Mouse (Mus musculus) thymus, adult 2 months (tissue): ENCODE data around the gene Slitrk4. TPM values are rescaled to one million over a fixed set of nuclear protein-coding genes. Genes with fewer than 3 reads are reported as not detected.

Source experiments
- DNase-seq: peaks from one replicate; pipeline ENCODE4 v3.0.0; 2021
- H3K27ac ChIP-seq: fragments of 200-500 bp; 2 replicates; pipeline ENCODE4 v1.5.1; 2012; ENCODE audit warnings: low read length, control low read depth; ENCODE audit not compliant: control insufficient read depth, insufficient read depth
- H3K27me3 ChIP-seq: fragments of 200-500 bp; 2 replicates; pipeline ENCODE4 v1.6.1; 2012; ENCODE audit warnings: mild to moderate bottlenecking, low read length, moderate library complexity, mixed read lengths; ENCODE audit not compliant: control insufficient read depth, insufficient read depth
- H3K36me3 ChIP-seq: fragments of 200-500 bp; 2 replicates; pipeline ENCODE4 v1.6.1; 2012; ENCODE audit warnings: mild to moderate bottlenecking, low read length, moderate library complexity; ENCODE audit not compliant: control insufficient read depth, insufficient read depth
- H3K4me1 ChIP-seq: fragments of 200-500 bp; replicated peaks from 2 replicates; pipeline ENCODE4 v1.6.1; 2012; ENCODE audit warnings: low read length; ENCODE audit not compliant: control insufficient read depth, insufficient read depth
- H3K4me3 ChIP-seq: fragments of 200-500 bp; 2 replicates; pipeline ENCODE4 v1.5.1; 2012; ENCODE audit warnings: mild to moderate bottlenecking, low read length, control low read depth, moderate library complexity; ENCODE audit not compliant: control insufficient read depth, insufficient read depth
- CTCF ChIP-seq: fragments of 200-500 bp; IDR thresholded peaks from 2 replicates; pipeline ENCODE4 v1.5.1; 2012; ENCODE audit warnings: mild to moderate bottlenecking, control low read depth, low read length, moderate library complexity, borderline replicate concordance; ENCODE audit not compliant: control insufficient read depth, poor library complexity, insufficient read depth; ENCODE audit errors: extremely low read depth
- POLR2A ChIP-seq: fragments of 200-500 bp; IDR thresholded peaks from 2 replicates; pipeline ENCODE4 v1.6.1; 2012; ENCODE audit warnings: mild to moderate bottlenecking, low read length, control low read depth, moderate library complexity; ENCODE audit not compliant: control insufficient read depth, poor library complexity, insufficient read depth; ENCODE audit errors: extremely low read depth
- WGBS: fragments of 180-500 bp; shearing (Covaris S2); methylation state at CpG from one replicate; pipeline ENCODE4 v1.1.7; 2018; 5-methylcytosine and 5-hydroxymethylcytosine counted together
- polyA plus RNA-seq: library from polyadenylated mRNA; depleted of rRNA; stranded (reverse); fragments of >200 nt; gene quantifications from 2 replicates; pipeline ENCODE4 v1.2.3, GENCODE M21; 2012; rRNA removed

The Slitrk4 gene
- 0.01 and 0.13 TPM in 2 replicates for polyA plus RNA-seq

- Histone ChIP-seq H3K4me1 (no peaks in the 10 kb centered on the region), H3K36me3 (no peaks in the 10 kb centered on the region), H3K27ac (no peak within 1 kb of the TSS), H3K27me3 (no peaks in the 10 kb centered on the region), H3K4me3 (no peak within 1 kb of the TSS)
- TF ChIP-seq POLR2A (no peak), CTCF (no peak)
- DNase-seq = no peak
- 8% methylated on average over 49 of the region's 54 CpGs for WGBS
These were observed at the start of gene Slitrk4 for GRCm38 (mm10) chrX:64276290-64277125. TSS of gene Slitrk4 (minus strand) at chrX:64276996.

DNA sequence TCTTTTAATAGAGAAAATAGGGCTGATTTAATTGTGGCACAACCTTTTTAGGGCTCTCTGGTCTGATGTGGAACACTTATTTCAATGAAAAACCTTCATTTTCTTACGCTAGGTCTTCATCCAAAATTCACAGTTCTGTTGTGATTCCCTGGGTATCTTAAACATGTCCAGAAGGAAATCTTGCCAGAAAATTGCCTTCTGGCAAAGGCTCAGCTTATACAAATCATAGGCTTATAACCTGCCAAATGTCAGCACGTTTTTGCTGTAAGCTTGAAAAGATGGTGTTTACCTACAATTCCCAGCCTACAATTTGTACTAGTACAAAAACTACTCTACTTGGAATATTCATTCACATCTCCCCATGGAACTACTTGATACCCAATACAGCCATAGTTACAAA is 42.7 kb upstream of the Slitrk4 start:
- no peaks in the 10 kb centered on the region for H3K27me3 ChIP-seq
- TF ChIP-seq POLR2A (no peak), CTCF (no peak)
- H3K4me3 ChIP-seq = no peak overlapping the region
- no peaks in the 10 kb centered on the region for H3K4me1 ChIP-seq
- no peak overlapping the region for H3K27ac ChIP-seq
- WGBS = 81% methylated on average over 2 of the region's 2 CpGs
- H3K36me3 ChIP-seq = no peaks in the 10 kb centered on the region
- no peak for DNase-seq

- Histone ChIP-seq H3K27me3 (no peaks in the 10 kb centered on the region), H3K4me1 (no peaks in the 10 kb centered on the region), H3K27ac (no peak overlapping the region), H3K4me3 (no peak overlapping the region), H3K36me3 (no peaks in the 10 kb centered on the region)
- TF ChIP-seq CTCF = no peak
- TF ChIP-seq POLR2A = no peak
- DNase-seq = no peak
- WGBS = 31% methylated on average over 5 of the region's 6 CpGs
These were observed 1.1 kb upstream of the Slitrk4 start for GRCm38 (mm10) chrX:64277991-64278301.

GRCm38 (mm10) chrX:64277126-64277990 is 562 bp upstream of the Slitrk4 start:
- Histone ChIP-seq H3K4me1 (no peaks in the 10 kb centered on the region), H3K27me3 (no peaks in the 10 kb centered on the region), H3K27ac (no peak overlapping the region), H3K36me3 (no peaks in the 10 kb centered on the region), H3K4me3 (no peak overlapping the region)
- no peak for TF ChIP-seq POLR2A
- TF ChIP-seq CTCF = no peak
- 11% methylated on average over 22 of the region's 22 CpGs for WGBS
- no peak for DNase-seq

DNA sequence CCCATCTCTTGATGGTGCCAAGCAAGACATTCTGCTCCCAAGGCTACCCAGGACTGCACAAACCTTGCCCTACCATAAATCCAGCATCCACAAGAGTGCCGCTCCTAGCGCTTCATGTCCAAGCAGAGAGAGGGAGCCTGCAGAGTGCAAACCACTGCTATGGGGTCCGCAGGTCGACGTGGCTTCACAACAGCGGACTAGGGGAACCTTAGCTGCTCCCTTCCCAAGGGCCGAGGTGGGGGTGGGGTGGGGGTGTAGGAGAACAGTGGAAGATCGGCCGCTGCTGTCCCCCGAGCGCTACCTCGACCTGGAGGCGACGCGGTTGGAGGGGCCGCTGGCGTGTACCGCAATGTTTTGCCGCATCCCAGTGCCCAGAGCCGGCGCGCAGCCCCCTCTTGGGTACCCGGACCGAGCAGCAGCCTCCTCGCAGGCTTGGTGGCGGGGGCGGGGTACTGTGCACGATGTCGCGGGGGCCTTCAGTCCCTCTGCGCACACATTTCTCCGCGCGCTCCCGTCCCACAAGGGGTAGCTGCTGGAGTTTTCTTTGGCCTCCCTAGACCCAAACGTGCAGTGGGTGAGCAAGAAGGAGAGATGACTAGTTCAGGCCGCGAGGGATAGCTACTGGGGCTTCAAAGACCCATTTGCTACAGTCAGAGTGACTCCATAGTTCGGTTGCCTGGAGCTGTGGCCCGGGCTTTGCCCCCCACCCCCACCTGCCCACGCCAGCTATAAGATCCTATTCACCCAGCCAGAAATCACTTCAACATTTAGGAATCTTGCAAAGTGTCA is 1.1 kb downstream of the Slitrk4 start:
- Histone ChIP-seq H3K27ac (no peak overlapping the region), H3K4me3 (no peak overlapping the region)
- no peak for TF ChIP-seq POLR2A
- no peak for TF ChIP-seq CTCF

DNA sequence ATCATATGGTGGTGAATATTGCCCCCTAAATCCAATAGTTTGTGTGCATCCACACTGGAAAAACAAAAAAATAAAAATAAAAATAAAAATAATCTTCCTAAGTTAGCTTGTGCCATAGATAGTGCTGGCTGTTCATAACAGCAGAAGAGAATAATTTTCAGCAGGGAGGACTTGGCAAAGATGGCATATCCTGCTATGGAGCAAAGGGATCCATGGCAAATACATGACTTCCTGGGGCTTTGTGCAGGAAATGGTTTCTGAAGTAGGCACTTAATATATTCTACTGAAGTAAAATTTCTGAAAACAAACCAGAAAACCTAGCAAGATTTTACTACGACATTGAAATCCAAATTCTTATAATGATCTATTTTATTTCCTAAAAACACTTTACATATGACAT is 13.3 kb downstream of the Slitrk4 start:
- TF ChIP-seq CTCF = no peak
- no peak for TF ChIP-seq POLR2A
- H3K4me1 ChIP-seq = no peaks in the 10 kb centered on the region
- WGBS = 100% methylated on average over 1 of the region's 1 CpGs

More for the DNA sequence above, 1.1 kb downstream of the Slitrk4 start:
- DNase-seq = no peak
- 5% methylated on average over 41 of the region's 41 CpGs for WGBS
- Histone ChIP-seq H3K27me3 (no peaks in the 10 kb centered on the region), H3K4me1 (no peaks in the 10 kb centered on the region), H3K36me3 (no peaks in the 10 kb centered on the region)

More for the DNA sequence above, 13.3 kb downstream of the Slitrk4 start:
- no peak overlapping the region for H3K4me3 ChIP-seq
- DNase-seq = no peak
- H3K27ac ChIP-seq = no peak overlapping the region
- H3K36me3 ChIP-seq = no peaks in the 10 kb centered on the region
- H3K27me3 ChIP-seq = no peaks in the 10 kb centered on the region

Other genes with a start within 250 kb of the Slitrk4 start
- gene Gm6760, start 124.8 kb downstream of the Slitrk4 start, polyA plus RNA-seq = not detected in 2 replicates
- gene 3830417A13Rik, start 103.4 kb downstream of the Slitrk4 start, polyA plus RNA-seq = not detected in 2 replicates